Mouse (Mus musculus) lung, postnatal 4 days (tissue): ENCODE measurements at regions not wholly inside any gene's neighbourhood (a gene's known extent, or its start where the extent isn't known, plus 50 kb on each side); places are given as distances from the start of the nearest gene placed in this dataset.

Experiments
- DNase-seq, 2 experiments: peaks; one replicate each; pipeline ENCODE4 v3.0.0; 2021

- DNase-seq: no peak
These were observed 473.0 kb downstream of the Hs3st4 start for GRCm38 (mm10) chr7:124455659-124456058.

- no peak for DNase-seq
These were observed 504.7 kb downstream of the Hs3st4 start for GRCm38 (mm10) chr7:124487326-124487725.

- DNase-seq: no peak
These were observed 508.6 kb downstream of the Hs3st4 start for GRCm38 (mm10) chr7:124491109-124491793.

GRCm38 (mm10) chr7:124491851-124492390, 509.3 kb downstream of the Hs3st4 start:
- DNase-seq: no peak

GRCm38 (mm10) chr7:124500636-124501035, 518.0 kb downstream of the Hs3st4 start:
- no peak for DNase-seq

GRCm38 (mm10) chr7:124502760-124503159, 520.1 kb downstream of the Hs3st4 start:
- no peak for DNase-seq

GRCm38 (mm10) chr7:124549038-124549437, 566.4 kb downstream of the Hs3st4 start:
- no peak for DNase-seq

GRCm38 (mm10) chr7:124557213-124557612, 574.5 kb downstream of the Hs3st4 start:
- no peak for DNase-seq

GRCm38 (mm10) chr7:124570804-124571203, 588.1 kb downstream of the Hs3st4 start:
- no peak for DNase-seq

GRCm38 (mm10) chr7:124573666-124574065, 591.0 kb downstream of the Hs3st4 start:
- DNase-seq: no peak

- no peak for DNase-seq
These were observed 598.7 kb downstream of the Hs3st4 start for GRCm38 (mm10) chr7:124581342-124581741.

- no peak for DNase-seq
These were observed 602.6 kb downstream of the Hs3st4 start for GRCm38 (mm10) chr7:124585296-124585695.

- DNase-seq: no peak
These were observed 608.7 kb downstream of the Hs3st4 start for GRCm38 (mm10) chr7:124591369-124591768.

GRCm38 (mm10) chr7:124593462-124593861, 610.8 kb downstream of the Hs3st4 start:
- no peak for DNase-seq

GRCm38 (mm10) chr7:124600767-124601166, 618.1 kb downstream of the Hs3st4 start:
- DNase-seq: no peak

- no peak for DNase-seq
These were observed 621.9 kb downstream of the Hs3st4 start for GRCm38 (mm10) chr7:124604581-124604980.

GRCm38 (mm10) chr7:124605978-124606377, 623.3 kb downstream of the Hs3st4 start:
- no peak for DNase-seq

- no peak for DNase-seq
These were observed 624.4 kb downstream of the Hs3st4 start for GRCm38 (mm10) chr7:124607061-124607460.

- no peak for DNase-seq
These were observed 627.8 kb downstream of the Hs3st4 start for GRCm38 (mm10) chr7:124610437-124610836.

GRCm38 (mm10) chr7:124647131-124647530, 664.5 kb downstream of the Hs3st4 start:
- DNase-seq: no peak

GRCm38 (mm10) chr7:124667180-124667968, 684.7 kb downstream of the Hs3st4 start:
- no peak for DNase-seq

GRCm38 (mm10) chr7:124668058-124668457, 685.4 kb downstream of the Hs3st4 start:
- DNase-seq: no peak

GRCm38 (mm10) chr7:124670477-124670876, 687.8 kb downstream of the Hs3st4 start:
- DNase-seq: no peak

- DNase-seq: no peak
These were observed 688.4 kb downstream of the Hs3st4 start for GRCm38 (mm10) chr7:124671117-124671516.
